Mouse (Mus musculus): ENCODE data around the gene Ptov1. TPM values are rescaled to one million over a fixed set of nuclear protein-coding genes. Genes with fewer than 3 reads are reported as not detected.

Ptov1 gene
- polyA plus RNA-seq, 1 experiment = 212 TPM

- Histone ChIP-seq H3K36me3 (ENCODE audit: control insufficient read depth, insufficient read depth, low read length) (no peaks in the 10 kb centered on the region), H3K27me3 (replicated peaks; ENCODE audit: control insufficient read depth, insufficient read depth, low read length) (no peaks in the 10 kb centered on the region), H3K4me1 (ENCODE audit: control insufficient read depth, insufficient read depth, low read length) (peaks cover 17% of the 10 kb centered on the region), H3K27ac (ENCODE audit: insufficient read depth, low read depth, low read length) (no peak overlapping the region), H3K4me3 (ENCODE audit: insufficient read depth, low read depth, low read length) (no peak overlapping the region)
- WGBS = 65% methylated on average over 3 of the region's 3 CpGs
- no peak for DNase-seq
- no peak for TF ChIP-seq POLR2A (IDR thresholded peaks at IDR 0.05; ENCODE audit: low read depth, low read length)
- no peak for TF ChIP-seq CTCF (conservative IDR thresholded peaks at IDR 0.05; ENCODE audit: insufficient read depth, insufficient read length, low read depth, low read length)
These were observed 49.1 kb downstream of the Ptov1 start for GRCm38 (mm10) chr7:44820525-44820924.

- H3K36me3 ChIP-seq (ENCODE audit: control insufficient read depth, insufficient read depth, low read length) = no peaks in the 10 kb centered on the region
- H3K4me1 ChIP-seq (ENCODE audit: control insufficient read depth, insufficient read depth, low read length) = peaks cover 20% of the 10 kb centered on the region
- TF ChIP-seq CTCF (conservative IDR thresholded peaks at IDR 0.05; ENCODE audit: insufficient read depth, insufficient read length, low read depth, low read length) = no peak
- TF ChIP-seq POLR2A (IDR thresholded peaks at IDR 0.05; ENCODE audit: low read depth, low read length) = no peak
- no peaks in the 10 kb centered on the region for H3K27me3 ChIP-seq (replicated peaks; ENCODE audit: control insufficient read depth, insufficient read depth, low read length)
- no peak overlapping the region for H3K27ac ChIP-seq (ENCODE audit: insufficient read depth, low read depth, low read length)
- H3K4me3 ChIP-seq (ENCODE audit: insufficient read depth, low read depth, low read length) = no peak overlapping the region
- 25% methylated on average over 5 of the region's 5 CpGs for WGBS
- no peak for DNase-seq
These were observed 49.7 kb downstream of the Ptov1 start for GRCm38 (mm10) chr7:44819863-44820262.

- Histone ChIP-seq H3K4me1 (ENCODE audit: control insufficient read depth, insufficient read depth, low read length) (peaks cover 20% of the 10 kb centered on the region), H3K27ac (ENCODE audit: insufficient read depth, low read depth, low read length) (no peak overlapping the region), H3K27me3 (replicated peaks; ENCODE audit: control insufficient read depth, insufficient read depth, low read length) (no peaks in the 10 kb centered on the region), H3K4me3 (ENCODE audit: insufficient read depth, low read depth, low read length) (no peak overlapping the region), H3K36me3 (ENCODE audit: control insufficient read depth, insufficient read depth, low read length) (no peaks in the 10 kb centered on the region)
- no peak for TF ChIP-seq CTCF (conservative IDR thresholded peaks at IDR 0.05; ENCODE audit: insufficient read depth, insufficient read length, low read depth, low read length)
- no peak for TF ChIP-seq POLR2A (IDR thresholded peaks at IDR 0.05; ENCODE audit: low read depth, low read length)
- no peak for DNase-seq
- WGBS = 81% methylated on average over 2 of the region's 2 CpGs
These were observed 50.2 kb downstream of the Ptov1 start for GRCm38 (mm10) chr7:44819391-44819790.

- WGBS = 42% methylated on average over 6 of the region's 6 CpGs
- Histone ChIP-seq H3K4me1 (ENCODE audit: control insufficient read depth, insufficient read depth, low read length) (peaks cover 20% of the 10 kb centered on the region), H3K36me3 (ENCODE audit: control insufficient read depth, insufficient read depth, low read length) (no peaks in the 10 kb centered on the region), H3K4me3 (ENCODE audit: insufficient read depth, low read depth, low read length) (0 out of 2 replicates have a peak overlapping the region, but pooled peaks have one; percentile 14), H3K27me3 (replicated peaks; ENCODE audit: control insufficient read depth, insufficient read depth, low read length) (no peaks in the 10 kb centered on the region), H3K27ac (ENCODE audit: insufficient read depth, low read depth, low read length) (no peak overlapping the region)
- peak; percentile 21 for DNase-seq
- TF ChIP-seq POLR2A (IDR thresholded peaks at IDR 0.05; ENCODE audit: low read depth, low read length) = no peak
- no peak for TF ChIP-seq CTCF (conservative IDR thresholded peaks at IDR 0.05; ENCODE audit: insufficient read depth, insufficient read length, low read depth, low read length)
These were observed 50.8 kb downstream of the Ptov1 start for GRCm38 (mm10) chr7:44818751-44819235.

- TF ChIP-seq CTCF (conservative IDR thresholded peaks at IDR 0.05; ENCODE audit: insufficient read depth, insufficient read length, low read depth, low read length) (peak; percentile 28; the same call in 1 of the 2 replicates), POLR2A (IDR thresholded peaks at IDR 0.05; ENCODE audit: low read depth, low read length) (no peak)
- Histone ChIP-seq H3K27me3 (replicated peaks; ENCODE audit: control insufficient read depth, insufficient read depth, low read length) (no peaks in the 10 kb centered on the region), H3K4me1 (ENCODE audit: control insufficient read depth, insufficient read depth, low read length) (peaks cover 20% of the 10 kb centered on the region), H3K27ac (ENCODE audit: insufficient read depth, low read depth, low read length) (no peak overlapping the region), H3K36me3 (ENCODE audit: control insufficient read depth, insufficient read depth, low read length) (no peaks in the 10 kb centered on the region), H3K4me3 (ENCODE audit: insufficient read depth, low read depth, low read length) (no peak overlapping the region)
- no peak for DNase-seq
- 35% methylated on average over 2 of the region's 2 CpGs for WGBS
These were observed 51.4 kb downstream of the Ptov1 start for GRCm38 (mm10) chr7:44818164-44818563.

GRCm38 (mm10) chr7:44817441-44817840, 52.1 kb downstream of the Ptov1 start:
- peaks cover 20% of the 10 kb centered on the region for H3K4me1 ChIP-seq (ENCODE audit: control insufficient read depth, insufficient read depth, low read length)
- WGBS = 8% methylated on average over 3 of the region's 3 CpGs
- TF ChIP-seq CTCF (conservative IDR thresholded peaks at IDR 0.05; ENCODE audit: insufficient read depth, insufficient read length, low read depth, low read length) (no peak), POLR2A (IDR thresholded peaks at IDR 0.05; ENCODE audit: low read depth, low read length) (no peak)
- no peak for DNase-seq
- H3K4me3 ChIP-seq (ENCODE audit: insufficient read depth, low read depth, low read length) = peak overlapping the region; percentile 82
- H3K27me3 ChIP-seq (replicated peaks; ENCODE audit: control insufficient read depth, insufficient read depth, low read length) = no peaks in the 10 kb centered on the region
- peak overlapping the region; percentile 76 for H3K27ac ChIP-seq (ENCODE audit: insufficient read depth, low read depth, low read length)
- H3K36me3 ChIP-seq (ENCODE audit: control insufficient read depth, insufficient read depth, low read length) = no peaks in the 10 kb centered on the region

GRCm38 (mm10) chr7:44816470-44817021, 53.0 kb downstream of the Ptov1 start, which contains the start of gene Atf5:
Atf5 (minus strand) TSS chr7:44816658.
- peak within 1 kb of the TSS; percentile 82 for H3K4me3 ChIP-seq (ENCODE audit: insufficient read depth, low read depth, low read length)
- peak; percentile 51 for DNase-seq
- H3K27ac ChIP-seq (ENCODE audit: insufficient read depth, low read depth, low read length) = peak within 1 kb of the TSS; percentile 76
- no peaks in the 10 kb centered on the region for H3K27me3 ChIP-seq (replicated peaks; ENCODE audit: control insufficient read depth, insufficient read depth, low read length)
- H3K36me3 ChIP-seq (ENCODE audit: control insufficient read depth, insufficient read depth, low read length) = no peaks in the 10 kb centered on the region
- peaks cover 20% of the 10 kb centered on the region for H3K4me1 ChIP-seq (ENCODE audit: control insufficient read depth, insufficient read depth, low read length)
- under 1% methylated on average over 52 of the region's 57 CpGs for WGBS
- no peak for TF ChIP-seq POLR2A (IDR thresholded peaks at IDR 0.05; ENCODE audit: low read depth, low read length)
- no peak for TF ChIP-seq CTCF (conservative IDR thresholded peaks at IDR 0.05; ENCODE audit: insufficient read depth, insufficient read length, low read depth, low read length)

Measured in kidney, adult 2 months (tissue).